Mouse (Mus musculus) left cerebral cortex, postnatal 10 days (tissue): Measurements from ENCODE around the gene Fbxw16. TPM values are rescaled to one million over a fixed set of nuclear protein-coding genes. Genes with fewer than 3 reads are reported as not detected.
"Not testable (repeated sequence)": the region's sequence is repeated elsewhere in the genome, so short reads cannot be mapped to it uniquely, and the experiment has no call there.

Source experiments
- DNase-seq, 2 experiments: peaks; one replicate each; pipeline ENCODE4 v3.0.0; 2021 to 2022; ENCODE audit warnings: low spot score in 2 of 2, mixed read lengths in 1 of 2; ENCODE audit errors: extremely low spot score in 1 of 2
- intact Hi-C: fragments of 180-260 bp; cut with DNase I; formaldehyde crosslinking; loops from one replicate; pipeline ENCODE4 v1.15.1; 2025
- total RNA-seq, 2 experiments: library from RNA; stranded (reverse); gene quantifications; 2 replicates each; pipeline ENCODE4 v1.2.3; 2021

Fbxw16 gene
- total RNA-seq: not detected

GRCm38 (mm10) chr9:109449040-109449439 is at the start of gene Fbxw16:
TSS of gene Fbxw16 (minus strand) at chr9:109449140.
- no peak for DNase-seq
- intact Hi-C loops: no loop called here

DNA sequence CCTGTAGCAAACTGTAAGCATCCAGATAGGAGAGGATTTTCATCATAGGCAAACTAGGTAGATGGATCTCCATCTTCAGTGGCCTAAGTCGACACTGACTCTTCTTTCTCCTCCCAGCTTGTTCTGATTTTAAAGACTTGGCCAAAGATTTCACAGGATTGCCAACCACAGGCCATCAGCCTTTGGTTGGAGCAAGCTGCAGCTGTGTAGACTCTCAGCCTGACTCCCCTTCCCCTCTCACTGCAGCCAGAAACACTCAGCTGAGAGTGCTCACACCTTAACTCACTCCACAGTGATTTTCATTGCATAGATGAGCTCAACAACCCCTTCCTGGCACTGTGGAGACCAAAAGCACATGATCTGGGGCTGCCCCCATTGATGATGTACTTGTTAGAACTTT is 46.8 kb upstream of the Fbxw16 start, which contains the start of gene Fbxw19:
TSS of gene Fbxw19 (minus strand) at position 101 of the 400 bp plus-strand sequence.
- intact Hi-C loops, DNase-seq: not testable (repeated sequence)

GRCm38 (mm10) chr9:109432956-109433355 is 16.0 kb downstream of the Fbxw16 start:
- no peak for DNase-seq
- intact Hi-C loops: loop anchor here (10.0 kb wide), 1 partner anchor 82 kb away; no protein-coding TSS in a partner anchor

GRCm38 (mm10) chr9:109404196-109404595 is 44.7 kb downstream of the Fbxw16 start, which contains the start of gene Fbxw22:
TSS of gene Fbxw22 (minus strand) at chr9:109404296.
- DNase-seq, intact Hi-C loops: not testable (repeated sequence)

Other genes starting within 250 kb of the Fbxw16 start
- gene Fbxw20, start 214.4 kb downstream of the Fbxw16 start, total RNA-seq: not detected
- gene Fbxw14, start 161.5 kb downstream of the Fbxw16 start, total RNA-seq: not detected
- not detected for gene Fbxw28, start 109.5 kb downstream of the Fbxw16 start, total RNA-seq
- gene Fbxw22, start 44.8 kb downstream of the Fbxw16 start, total RNA-seq: not detected
- gene Fbxw19, start 46.7 kb upstream of the Fbxw16 start, total RNA-seq: not detected
- not detected for gene Fbxw15, start 119.1 kb upstream of the Fbxw16 start, total RNA-seq
- not detected for gene Fbxw24, start 176.9 kb upstream of the Fbxw16 start, total RNA-seq
- not detected for gene Fbxw25, start 215.5 kb upstream of the Fbxw16 start, total RNA-seq